In genomic region chr17:66101380-66102330, GRCm38 (mm10) we compare ENCODE assay signal across 8 mouse cellular contexts. TPM values are rescaled to one million over a fixed set of nuclear protein-coding genes. Genes with fewer than 3 reads are reported as not detected.
A peak's percentile ranks its signal among the peaks of the same experiment; 100 is the strongest.
DNase-seq lines count a peak whose midpoint lies in the region; ATAC-seq and TF ChIP-seq lines count a peak whose summit lies in the region.

TSS of gene Ndufv2 (minus strand) at chr17:66101559.

- H3K27me3 ChIP-seq in E14TG2a.4 (ENCODE audit: insufficient read depth, low read length): no peaks in the 10 kb centered on the region
- no peaks in the 10 kb centered on the region for H3K27me3 ChIP-seq in forebrain, embryonic 12.5 days
- no peaks in the 10 kb centered on the region for H3K27me3 ChIP-seq in heart, postnatal 0 days (ENCODE audit: control insufficient read depth, insufficient read depth, low read length)
- H3K27me3 ChIP-seq in liver, embryonic 16.5 days (ENCODE audit: control insufficient read depth, insufficient read depth, low read depth, low read length): no peaks in the 10 kb centered on the region
- H3K27me3 ChIP-seq in neural tube, embryonic 13.5 days: no peaks in the 10 kb centered on the region

- H3K4me2 ChIP-seq in forebrain, embryonic 12.5 days: peak within 1 kb of the TSS; percentile 78
- peak within 1 kb of the TSS; percentile 78 for H3K4me2 ChIP-seq in heart, postnatal 0 days (ENCODE audit: low read depth, low read length)
- peak within 1 kb of the TSS; percentile 86 for H3K4me2 ChIP-seq in liver, embryonic 16.5 days (ENCODE audit: low read depth, low read length)
- peak within 1 kb of the TSS; percentile 81 for H3K4me2 ChIP-seq in neural tube, embryonic 13.5 days

- peak; percentile 99 for ATAC-seq in forebrain, embryonic 12.5 days (ENCODE audit: low FRiP score)
- ATAC-seq in heart, postnatal 0 days (ENCODE audit: insufficient read depth, low read depth): peak; percentile 99
- peak; percentile 99 for ATAC-seq in liver, embryonic 16.5 days (ENCODE audit: low read depth)
- peak; percentile 99 for ATAC-seq in neural tube, embryonic 13.5 days (ENCODE audit: low read depth)

- H3K4me1 ChIP-seq in E14TG2a.4 (replicated peaks; ENCODE audit: low read depth, low read length): peaks cover 68% of the 10 kb centered on the region
- peaks cover 20% of the 10 kb centered on the region for H3K4me1 ChIP-seq in forebrain, embryonic 12.5 days
- H3K4me1 ChIP-seq in heart, postnatal 0 days (ENCODE audit: control insufficient read depth, insufficient read depth): peaks cover 7% of the 10 kb centered on the region
- peaks cover 13% of the 10 kb centered on the region for H3K4me1 ChIP-seq in liver, embryonic 16.5 days (ENCODE audit: control insufficient read depth, low read depth, low read length)
- H3K4me1 ChIP-seq in neural tube, embryonic 13.5 days (replicated peaks): peaks cover 31% of the 10 kb centered on the region

- H3K36me3 ChIP-seq in E14TG2a.4 (ENCODE audit: insufficient read depth, low read length): peaks cover 17% of the 10 kb centered on the region
- no peaks in the 10 kb centered on the region for H3K36me3 ChIP-seq in forebrain, embryonic 12.5 days (replicated peaks)
- H3K36me3 ChIP-seq in heart, postnatal 0 days (replicated peaks; ENCODE audit: control insufficient read depth, insufficient read depth, low read length): no peaks in the 10 kb centered on the region
- H3K36me3 ChIP-seq in liver, embryonic 16.5 days (ENCODE audit: control insufficient read depth, insufficient read depth): no peaks in the 10 kb centered on the region
- H3K36me3 ChIP-seq in neural tube, embryonic 13.5 days: no peaks in the 10 kb centered on the region

- TF ChIP-seq CTCF in E14TG2a.4 (conservative IDR thresholded peaks at IDR 0.05; ENCODE audit: low read length): peak; percentile 97
- TF ChIP-seq CTCF in heart, postnatal 0 days (IDR thresholded peaks at IDR 0.05; ENCODE audit: low read depth): peak; percentile 76

- H3K9ac ChIP-seq in forebrain, embryonic 12.5 days: peak within 1 kb of the TSS; percentile 92
- peak within 1 kb of the TSS; percentile 91 for H3K9ac ChIP-seq in heart, postnatal 0 days (replicated peaks; ENCODE audit: low read depth, low read length)
- peak within 1 kb of the TSS; percentile 98 for H3K9ac ChIP-seq in liver, embryonic 16.5 days (ENCODE audit: low read depth, low read length)
- peak within 1 kb of the TSS; percentile 95 for H3K9ac ChIP-seq in neural tube, embryonic 13.5 days

- no peaks in the 10 kb centered on the region for H3K9me3 ChIP-seq in E14TG2a.4 (ENCODE audit: low read length)
- H3K9me3 ChIP-seq in forebrain, embryonic 12.5 days: no peaks in the 10 kb centered on the region
- no peaks in the 10 kb centered on the region for H3K9me3 ChIP-seq in heart, postnatal 0 days (replicated peaks; ENCODE audit: control insufficient read depth, low read length)
- H3K9me3 ChIP-seq in liver, embryonic 16.5 days (replicated peaks; ENCODE audit: control insufficient read depth, low read length): no peaks in the 10 kb centered on the region
- H3K9me3 ChIP-seq in neural tube, embryonic 13.5 days: no peaks in the 10 kb centered on the region

- peak; percentile 95 for DNase-seq in c-Kit-positive CD71-positive TER-119-negative erythroid progenitor cells, embryonic 14.5 days (ENCODE audit: low read depth)
- peak; percentile 94 for DNase-seq in heart, postnatal 0 days (ENCODE audit: low spot score)
- peak; percentile 95 to 97 for DNase-seq in kidney, postnatal 4 days
- DNase-seq in testis, postnatal 14 days (ENCODE audit: low spot score): peak; percentile 92

- peak within 1 kb of the TSS; percentile 93 for H3K27ac ChIP-seq in forebrain, embryonic 12.5 days
- H3K27ac ChIP-seq in heart, postnatal 0 days (ENCODE audit: low read depth): peak within 1 kb of the TSS; percentile 95
- peak within 1 kb of the TSS; percentile 98 for H3K27ac ChIP-seq in liver, embryonic 16.5 days (ENCODE audit: low read length)
- H3K27ac ChIP-seq in neural tube, embryonic 13.5 days (replicated peaks): peak within 1 kb of the TSS; percentile 97

- TF ChIP-seq EP300 in heart, postnatal 0 days (IDR thresholded peaks at IDR 0.05; ENCODE audit: low read depth): peak; percentile 52; the same call in 1 of the 2 replicates

- H3K4me3 ChIP-seq in E14TG2a.4 (replicated peaks; ENCODE audit: low read length): peak within 1 kb of the TSS; percentile 98
- peak within 1 kb of the TSS; percentile 57 for H3K4me3 ChIP-seq in forebrain, embryonic 12.5 days (replicated peaks)
- H3K4me3 ChIP-seq in heart, postnatal 0 days (ENCODE audit: low read depth, low read length): peak within 1 kb of the TSS; percentile 76
- H3K4me3 ChIP-seq in liver, embryonic 16.5 days (ENCODE audit: low read depth, low read length): peak within 1 kb of the TSS; percentile 97
- peak within 1 kb of the TSS; percentile 85 for H3K4me3 ChIP-seq in neural tube, embryonic 13.5 days

- 1% methylated on average over 67 of the region's 67 CpGs for WGBS in forebrain, embryonic 12.5 days
- WGBS in heart, postnatal 0 days: under 1% methylated on average over 67 of the region's 67 CpGs
- under 1% methylated on average over 67 of the region's 67 CpGs for WGBS in liver, embryonic 16.5 days (ENCODE audit: insufficient replicate concordance)
- 1% methylated on average over 67 of the region's 67 CpGs for WGBS in neural tube, embryonic 13.5 days

RNA-seq across cellular contexts. Expression of gene Ndufv2, which starts in this region (rescaled TPM):
- 272 and 275 TPM in 2 replicates for polyA plus RNA-seq in forebrain, embryonic 12.5 days (2016; fragmentation: Nextera tagmentation; extraction: Ambion mirVana)
- total RNA-seq in heart, postnatal 0 days (2014; rRNA removed; ENCODE audit: low replicate concordance): 249 and 285 TPM in 2 replicates
- 1,231 and 1,304 TPM in 2 replicates for polyA plus RNA-seq in heart, postnatal 0 days (2015; fragmentation: Nextera tagmentation; extraction: Ambion mirVana)
- polyA plus RNA-seq in liver, embryonic 16.5 days (2015; fragmentation: Nextera tagmentation; extraction: Ambion mirVana): 193 and 201 TPM in 2 replicates
- 376 and 404 TPM in 2 replicates for polyA plus RNA-seq in neural tube, embryonic 13.5 days (2015; fragmentation: Nextera tagmentation; extraction: Ambion mirVana)

Comparison
In these comparisons a context has a peak if more than half of its experiments do, and no peak if none do; other contexts are left out.
1. Peak in every context shown above with its lines: DNase-seq, ATAC-seq, H3K4me3 ChIP-seq and H3K27ac ChIP-seq.